Mouse (Mus musculus): Measurements from ENCODE around the gene Kremen1. TPM values are rescaled to one million over a fixed set of nuclear protein-coding genes. Genes with fewer than 3 reads are reported as not detected.

Gene Kremen1
- polyA plus RNA-seq, 1 experiment from 2014 or later: 17.2 TPM

DNA sequence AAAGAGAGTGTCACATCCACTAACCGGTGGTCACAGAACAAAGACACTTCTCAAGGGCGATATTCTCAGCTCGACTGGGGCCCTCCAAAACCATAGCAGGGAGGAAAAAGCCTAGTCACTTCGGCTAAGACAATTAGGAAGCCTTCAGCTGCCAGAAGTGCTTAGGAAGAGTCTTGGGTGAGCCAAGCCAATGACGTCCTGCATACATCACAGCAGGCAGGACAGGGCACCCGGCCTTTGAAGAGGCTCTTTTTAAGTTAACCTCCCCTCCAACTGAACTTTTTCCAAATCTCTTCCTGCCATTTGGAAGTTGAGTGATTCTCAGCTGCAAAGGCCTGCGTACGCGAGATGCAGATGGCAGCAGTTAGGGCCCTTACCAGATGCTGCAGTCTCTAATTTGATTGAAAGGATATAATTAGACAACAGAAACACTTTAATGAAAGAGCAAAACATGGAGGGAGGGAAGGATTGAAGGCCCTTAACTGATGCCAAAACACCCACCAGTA, 5.8 kb downstream of the Kremen1 start:
- Histone ChIP-seq H3K36me3 (ENCODE audit: control insufficient read depth, insufficient read depth, low read length) (no peaks in the 10 kb centered on the region), H3K4me2 (replicated peaks; ENCODE audit: low read depth, low read length) (no peak overlapping the region), H3K9ac (ENCODE audit: low read depth, low read length) (no peak overlapping the region), H3K4me3 (ENCODE audit: low read length) (no peak overlapping the region), H3K27me3 (ENCODE audit: control insufficient read depth, insufficient read depth, low read length) (no peaks in the 10 kb centered on the region), H3K4me1 (ENCODE audit: control insufficient read depth, insufficient read depth, low read length) (peaks cover 23% of the 10 kb centered on the region), H3K9me3 (ENCODE audit: control insufficient read depth, low read length) (no peaks in the 10 kb centered on the region), H3K27ac (ENCODE audit: low read depth, low read length) (no peak overlapping the region)
- 46% methylated on average over 9 of the region's 9 CpGs for WGBS
- no peak for ATAC-seq (ENCODE audit: low FRiP score, low TSS enrichment)

DNA sequence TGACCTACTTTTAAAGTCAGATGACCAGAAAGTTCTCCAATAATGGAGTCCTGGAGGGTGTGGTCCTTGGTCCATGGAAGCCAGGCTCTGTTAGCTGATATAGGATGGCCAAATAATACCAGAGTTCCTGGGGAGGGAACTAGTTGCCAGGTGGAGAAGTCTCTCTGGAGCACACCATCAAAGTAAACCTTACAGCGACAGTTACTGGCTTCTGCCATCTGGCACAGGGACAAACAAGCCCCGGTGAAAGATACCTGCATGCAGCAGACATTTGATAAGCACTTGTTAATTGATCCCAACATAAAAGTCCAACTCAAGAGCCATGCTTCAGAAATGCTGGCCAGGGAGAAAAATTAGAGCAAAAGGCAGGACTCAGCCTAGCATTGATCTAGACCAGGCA, 7.3 kb downstream of the Kremen1 start:
- Histone ChIP-seq H3K4me3 (ENCODE audit: low read length) (no peak overlapping the region), H3K27ac (ENCODE audit: low read depth, low read length) (no peak overlapping the region), H3K36me3 (ENCODE audit: control insufficient read depth, insufficient read depth, low read length) (no peaks in the 10 kb centered on the region), H3K9ac (ENCODE audit: low read depth, low read length) (no peak overlapping the region; the same call in 1 of the 2 replicates), H3K9me3 (ENCODE audit: control insufficient read depth, low read length) (no peaks in the 10 kb centered on the region), H3K27me3 (ENCODE audit: control insufficient read depth, insufficient read depth, low read length) (no peaks in the 10 kb centered on the region), H3K4me2 (replicated peaks; ENCODE audit: low read depth, low read length) (no peak overlapping the region), H3K4me1 (ENCODE audit: control insufficient read depth, insufficient read depth, low read length) (peaks cover 16% of the 10 kb centered on the region)
- no peak for ATAC-seq (ENCODE audit: low FRiP score, low TSS enrichment)
- 39% methylated on average over 2 of the region's 2 CpGs for WGBS

DNA sequence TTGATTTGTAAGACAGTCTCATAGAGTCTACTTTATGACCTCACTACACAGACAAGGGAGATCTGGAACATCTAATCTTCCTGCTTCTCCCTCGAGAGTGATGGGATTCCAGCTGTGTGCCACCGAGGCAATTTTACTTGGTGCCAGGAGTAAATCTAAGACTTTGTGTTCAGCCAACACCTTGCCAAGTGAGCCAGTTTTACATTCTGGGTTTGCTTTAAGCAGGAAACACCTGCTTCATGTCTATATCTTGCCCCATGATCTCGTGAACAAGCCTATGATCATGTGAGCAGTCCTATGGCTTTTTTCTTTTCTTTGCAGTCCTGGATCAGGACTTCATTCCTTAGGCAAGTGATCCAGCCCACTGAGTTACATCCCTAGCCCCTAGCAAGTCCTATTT, 7.8 kb downstream of the Kremen1 start:
- Histone ChIP-seq H3K4me1 (ENCODE audit: control insufficient read depth, insufficient read depth, low read length) (peaks cover 16% of the 10 kb centered on the region), H3K4me3 (ENCODE audit: low read length) (no peak overlapping the region), H3K9ac (ENCODE audit: low read depth, low read length) (no peak overlapping the region), H3K4me2 (replicated peaks; ENCODE audit: low read depth, low read length) (no peak overlapping the region), H3K27ac (ENCODE audit: low read depth, low read length) (no peak overlapping the region), H3K9me3 (ENCODE audit: control insufficient read depth, low read length) (no peaks in the 10 kb centered on the region), H3K36me3 (ENCODE audit: control insufficient read depth, insufficient read depth, low read length) (no peaks in the 10 kb centered on the region), H3K27me3 (ENCODE audit: control insufficient read depth, insufficient read depth, low read length) (no peaks in the 10 kb centered on the region)
- 56% methylated on average over 3 of the region's 3 CpGs for WGBS
- no peak for ATAC-seq (ENCODE audit: low FRiP score, low TSS enrichment)

DNA sequence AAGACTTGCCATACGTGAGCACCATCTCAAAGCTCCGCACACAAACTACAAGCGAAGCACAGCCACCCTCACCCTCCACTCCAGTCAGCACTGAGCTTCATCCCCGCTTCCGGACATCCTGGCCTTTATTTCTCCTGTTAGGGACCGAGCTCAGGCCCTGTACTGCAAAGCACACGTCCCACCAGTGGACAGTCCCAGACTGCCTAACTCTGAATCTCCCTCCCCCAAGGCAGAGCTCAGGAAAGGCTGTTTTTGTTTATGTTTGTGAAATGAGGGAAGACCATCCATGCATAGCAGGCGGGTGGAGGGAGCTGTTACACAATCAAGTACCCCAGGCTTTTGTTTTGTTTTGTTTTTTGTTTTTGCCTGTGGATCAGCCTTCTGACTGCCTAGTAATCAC, 8.6 kb downstream of the Kremen1 start:
- H3K4me1 ChIP-seq (ENCODE audit: control insufficient read depth, insufficient read depth, low read length): peaks cover 16% of the 10 kb centered on the region
- ATAC-seq (ENCODE audit: low FRiP score, low TSS enrichment): peak; percentile 34; the same call in 1 of the 2 replicates

DNA sequence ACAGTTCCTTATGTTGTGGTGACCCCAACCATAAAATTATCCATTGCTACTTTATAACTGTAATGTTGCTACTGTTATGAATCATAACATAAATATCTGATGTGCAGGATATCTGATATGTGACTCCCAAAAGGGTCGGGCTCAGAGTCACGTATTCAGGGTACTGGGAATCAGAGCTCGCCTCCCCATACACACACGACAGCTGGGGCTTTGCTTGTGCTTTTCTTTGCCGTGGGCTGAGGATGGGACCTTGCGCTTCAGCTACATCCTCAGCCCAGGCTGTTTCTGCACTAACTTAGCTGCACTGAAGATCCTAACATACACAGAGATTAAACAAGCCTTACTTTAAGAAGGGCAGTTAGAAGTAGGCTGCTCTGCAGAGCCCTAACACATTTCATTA, 10.2 kb downstream of the Kremen1 start:
- H3K36me3 ChIP-seq (ENCODE audit: control insufficient read depth, insufficient read depth, low read length): no peaks in the 10 kb centered on the region
- H3K9ac ChIP-seq (ENCODE audit: low read depth, low read length): no peak overlapping the region
- peaks cover 8% of the 10 kb centered on the region for H3K4me1 ChIP-seq (ENCODE audit: control insufficient read depth, insufficient read depth, low read length)
- no peak overlapping the region for H3K4me3 ChIP-seq (ENCODE audit: low read length)
- 45% methylated on average over 6 of the region's 6 CpGs for WGBS
- no peak overlapping the region for H3K4me2 ChIP-seq (replicated peaks; ENCODE audit: low read depth, low read length)
- ATAC-seq (ENCODE audit: low FRiP score, low TSS enrichment): no peak
- H3K9me3 ChIP-seq (ENCODE audit: control insufficient read depth, low read length): no peaks in the 10 kb centered on the region
- no peak overlapping the region for H3K27ac ChIP-seq (ENCODE audit: low read depth, low read length)
- no peaks in the 10 kb centered on the region for H3K27me3 ChIP-seq (ENCODE audit: control insufficient read depth, insufficient read depth, low read length)

More for the DNA sequence above, 8.6 kb downstream of the Kremen1 start:
- Histone ChIP-seq H3K4me3 (ENCODE audit: low read length) (no peak overlapping the region), H3K27me3 (ENCODE audit: control insufficient read depth, insufficient read depth, low read length) (no peaks in the 10 kb centered on the region), H3K27ac (ENCODE audit: low read depth, low read length) (no peak overlapping the region), H3K9ac (ENCODE audit: low read depth, low read length) (no peak overlapping the region), H3K9me3 (ENCODE audit: control insufficient read depth, low read length) (no peaks in the 10 kb centered on the region), H3K36me3 (ENCODE audit: control insufficient read depth, insufficient read depth, low read length) (no peaks in the 10 kb centered on the region), H3K4me2 (replicated peaks; ENCODE audit: low read depth, low read length) (no peak overlapping the region)
- WGBS: 71% methylated on average over 8 of the region's 8 CpGs

DNA sequence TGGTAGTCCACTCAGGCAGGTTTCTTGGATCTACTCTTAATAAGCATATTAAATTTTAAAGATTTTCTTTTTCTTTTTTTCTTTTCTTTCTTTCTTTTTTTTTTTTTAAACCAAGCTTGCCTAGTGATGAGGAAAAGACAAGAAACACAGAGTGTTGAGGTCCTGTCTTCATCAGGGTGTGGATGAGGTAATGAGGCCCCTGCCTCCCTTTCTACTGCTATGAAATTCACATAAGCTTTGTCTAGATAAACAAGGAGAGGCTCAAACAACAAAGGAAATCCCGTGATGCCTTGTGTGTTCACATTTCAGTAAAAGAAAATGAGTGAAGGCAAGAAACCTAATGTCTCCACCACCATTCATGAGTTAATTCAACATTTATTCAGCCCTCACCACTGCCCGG, 13.2 kb downstream of the Kremen1 start:
- ATAC-seq (ENCODE audit: low FRiP score, low TSS enrichment): no peak
- Histone ChIP-seq H3K27ac (ENCODE audit: low read depth, low read length) (no peak overlapping the region), H3K27me3 (ENCODE audit: control insufficient read depth, insufficient read depth, low read length) (no peaks in the 10 kb centered on the region), H3K9ac (ENCODE audit: low read depth, low read length) (no peak overlapping the region), H3K4me3 (ENCODE audit: low read length) (no peak overlapping the region), H3K4me2 (replicated peaks; ENCODE audit: low read depth, low read length) (no peak overlapping the region), H3K36me3 (ENCODE audit: control insufficient read depth, insufficient read depth, low read length) (no peaks in the 10 kb centered on the region), H3K4me1 (ENCODE audit: control insufficient read depth, insufficient read depth, low read length) (peaks cover 17% of the 10 kb centered on the region), H3K9me3 (ENCODE audit: control insufficient read depth, low read length) (no peaks in the 10 kb centered on the region)
- WGBS: 66% methylated on average over 2 of the region's 2 CpGs

DNA sequence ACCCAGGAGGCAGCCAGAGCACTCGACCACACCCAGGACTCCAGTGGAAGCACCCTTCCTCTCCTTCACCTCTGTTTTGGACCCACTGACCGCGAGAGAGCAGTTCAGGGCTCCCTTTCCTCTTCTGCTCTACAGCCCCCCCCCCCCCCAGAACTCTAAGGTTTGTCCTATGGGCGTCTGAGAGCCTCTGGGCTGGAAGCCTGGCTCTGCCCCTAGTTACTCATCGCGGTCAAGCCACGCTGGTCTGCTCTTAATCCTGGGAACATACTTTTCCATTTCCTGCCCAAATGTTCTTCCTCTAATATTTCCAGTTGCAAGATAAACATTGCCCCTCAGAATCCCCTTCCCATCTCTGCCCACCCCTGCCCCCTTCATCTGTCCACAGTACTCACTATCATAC, 15.9 kb downstream of the Kremen1 start:
- H3K36me3 ChIP-seq (ENCODE audit: control insufficient read depth, insufficient read depth, low read length): peaks cover 6% of the 10 kb centered on the region; the same call in 1 of the 2 replicates
- no peak overlapping the region for H3K4me2 ChIP-seq (replicated peaks; ENCODE audit: low read depth, low read length)
- no peak overlapping the region for H3K27ac ChIP-seq (ENCODE audit: low read depth, low read length)
- H3K4me3 ChIP-seq (ENCODE audit: low read length): no peak overlapping the region
- H3K27me3 ChIP-seq (ENCODE audit: control insufficient read depth, insufficient read depth, low read length): no peaks in the 10 kb centered on the region
- no peak overlapping the region for H3K9ac ChIP-seq (ENCODE audit: low read depth, low read length)
- H3K9me3 ChIP-seq (ENCODE audit: control insufficient read depth, low read length): no peaks in the 10 kb centered on the region
- peaks cover 27% of the 10 kb centered on the region for H3K4me1 ChIP-seq (ENCODE audit: control insufficient read depth, insufficient read depth, low read length)
- ATAC-seq (ENCODE audit: low FRiP score, low TSS enrichment): no peak
- WGBS: 77% methylated on average over 7 of the region's 7 CpGs

DNA sequence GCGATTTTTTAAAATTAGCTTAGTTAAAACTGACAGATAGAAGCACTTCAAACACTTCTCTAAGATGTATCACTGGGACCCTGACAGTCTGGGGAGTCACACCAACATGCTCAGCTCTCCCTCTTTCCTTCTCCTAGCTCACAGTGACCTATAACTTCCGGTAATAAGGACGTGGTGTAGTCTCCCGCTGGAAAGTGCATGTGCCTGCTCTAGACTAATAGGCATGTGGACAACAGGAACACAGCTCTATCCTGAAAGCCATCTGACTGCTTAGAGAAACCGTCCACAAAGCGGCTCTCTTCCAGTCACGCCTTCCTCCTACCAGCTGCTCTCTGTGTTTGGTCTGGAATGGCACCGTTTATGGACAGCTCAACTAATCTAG, 16.6 kb downstream of the Kremen1 start:
- Histone ChIP-seq H3K4me3 (ENCODE audit: low read length) (no peak overlapping the region), H3K27ac (ENCODE audit: low read depth, low read length) (peak overlapping the region; percentile 53), H3K9ac (ENCODE audit: low read depth, low read length) (no peak overlapping the region), H3K4me2 (replicated peaks; ENCODE audit: low read depth, low read length) (no peak overlapping the region), H3K4me1 (ENCODE audit: control insufficient read depth, insufficient read depth, low read length) (peaks cover 33% of the 10 kb centered on the region), H3K36me3 (ENCODE audit: control insufficient read depth, insufficient read depth, low read length) (peaks cover 6% of the 10 kb centered on the region; the same call in 1 of the 2 replicates), H3K27me3 (ENCODE audit: control insufficient read depth, insufficient read depth, low read length) (no peaks in the 10 kb centered on the region), H3K9me3 (ENCODE audit: control insufficient read depth, low read length) (no peaks in the 10 kb centered on the region)
- ATAC-seq (ENCODE audit: low FRiP score, low TSS enrichment): no peak
- WGBS: 51% methylated on average over 8 of the region's 8 CpGs

DNA sequence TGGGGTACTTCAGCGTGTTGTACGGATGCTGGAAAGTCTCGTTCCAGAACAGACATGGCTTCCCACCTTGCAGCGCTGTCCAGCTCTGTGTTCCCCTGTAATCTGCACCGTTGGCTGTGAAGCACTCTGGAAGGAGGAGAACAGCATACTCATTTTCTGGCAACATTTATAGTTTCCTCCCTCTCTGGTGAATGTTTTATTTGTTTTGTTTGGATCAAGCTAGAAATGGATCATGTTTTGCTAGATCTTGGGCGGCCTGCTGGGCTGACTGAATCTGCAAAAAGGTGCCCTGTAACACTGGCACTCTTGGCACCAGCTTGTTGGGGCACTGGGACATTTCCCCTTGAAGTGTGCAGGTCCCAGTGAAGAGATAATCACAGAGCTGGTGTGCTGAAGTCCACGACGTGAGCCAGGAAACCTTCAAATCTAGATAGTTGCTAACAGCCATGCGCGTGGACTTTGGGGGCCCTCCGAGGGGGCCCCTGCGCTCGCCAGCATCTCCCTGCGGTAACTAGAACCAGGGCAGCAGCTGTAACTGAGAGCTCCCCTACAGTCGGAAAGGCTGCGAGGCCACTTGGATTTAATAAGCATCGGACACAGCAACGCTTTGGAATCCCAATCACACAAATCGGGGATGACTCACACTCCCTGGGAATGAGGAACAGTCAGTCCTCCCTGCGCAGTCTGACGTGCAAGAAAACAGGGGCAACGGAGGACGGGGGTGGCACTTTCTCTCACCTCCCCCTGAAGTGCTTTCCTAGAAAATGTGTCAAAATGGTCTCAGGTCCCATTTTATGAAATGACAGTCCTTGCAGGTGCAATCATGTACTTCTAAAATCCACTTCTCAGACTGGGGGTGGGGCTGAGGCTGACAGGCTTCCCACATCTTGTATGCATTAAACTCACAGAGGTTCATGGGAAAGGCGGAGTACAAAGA, 17.3 kb downstream of the Kremen1 start:
- Histone ChIP-seq H3K4me2 (replicated peaks; ENCODE audit: low read depth, low read length) (no peak overlapping the region; the same call in 1 of the 2 replicates), H3K9me3 (ENCODE audit: control insufficient read depth, low read length) (no peaks in the 10 kb centered on the region), H3K4me3 (ENCODE audit: low read length) (no peak overlapping the region), H3K4me1 (ENCODE audit: control insufficient read depth, insufficient read depth, low read length) (peaks cover 40% of the 10 kb centered on the region), H3K27me3 (ENCODE audit: control insufficient read depth, insufficient read depth, low read length) (no peaks in the 10 kb centered on the region), H3K9ac (ENCODE audit: low read depth, low read length) (no peak overlapping the region), H3K36me3 (ENCODE audit: control insufficient read depth, insufficient read depth, low read length) (peaks cover 6% of the 10 kb centered on the region; the same call in 1 of the 2 replicates), H3K27ac (ENCODE audit: low read depth, low read length) (peak overlapping the region; percentile 53)
- 58% methylated on average over 24 of the region's 24 CpGs for WGBS
- no peak; the same call in 1 of the 2 replicates for ATAC-seq (ENCODE audit: low FRiP score, low TSS enrichment)
